Mouse (Mus musculus) liver, embryonic 13.5 days (tissue): ENCODE data around the gene Ubox5. TPM values are rescaled to one million over a fixed set of nuclear protein-coding genes. Genes with fewer than 3 reads are reported as not detected.
A peak's percentile ranks its signal among the peaks of the same experiment; 100 is the strongest.

Experiments used
- ATAC-seq: fragments of 200-750 bp; cut with Nextera tagmentation; 2 replicates; pipeline ENCODE4 v1.8.0; 2017; ENCODE audit warnings: low read depth, mild to moderate bottlenecking, moderate number of reproducible peaks, moderate library complexity
- DNase-seq: peaks from one replicate; pipeline ENCODE4 v3.0.0; 2022
- H3K27ac ChIP-seq: fragments of 300-500 bp; sonication (generic); 2 replicates; pipeline ENCODE4 v1.5.1; 2015; ENCODE audit warnings: moderate library complexity, mild to moderate bottlenecking, inconsistent platforms
- H3K27me3 ChIP-seq: fragments of 300-500 bp; sonication (generic); 2 replicates; pipeline ENCODE4 v1.6.1; 2015; ENCODE audit warnings: mild to moderate bottlenecking, inconsistent platforms
- H3K36me3 ChIP-seq: fragments of 300-500 bp; sonication (generic); 2 replicates; pipeline ENCODE4 v1.6.1; 2015; ENCODE audit warnings: mild to moderate bottlenecking, inconsistent platforms
- H3K4me1 ChIP-seq: fragments of 300-500 bp; sonication (generic); replicated peaks from 2 replicates; pipeline ENCODE4 v1.6.1; 2015; ENCODE audit warnings: inconsistent platforms
- H3K4me2 ChIP-seq: fragments of 300-500 bp; sonication (generic); 2 replicates; pipeline ENCODE4 v1.6.1; 2015; ENCODE audit warnings: inconsistent platforms, mild to moderate bottlenecking, moderate library complexity
- H3K4me3 ChIP-seq: fragments of 300-500 bp; sonication (generic); replicated peaks from 2 replicates; pipeline ENCODE4 v1.5.1; 2015; ENCODE audit warnings: mild to moderate bottlenecking, inconsistent platforms
- H3K9ac ChIP-seq: fragments of 300-500 bp; sonication (generic); 2 replicates; pipeline ENCODE4 v1.6.1; 2015; ENCODE audit warnings: mild to moderate bottlenecking, inconsistent platforms
- H3K9me3 ChIP-seq: fragments of 300-500 bp; sonication (generic); replicated peaks from 2 replicates; pipeline ENCODE4 v1.6.1; 2016; ENCODE audit warnings: inconsistent platforms
- WGBS: fragments of 180-500 bp; shearing (Covaris S2); methylation state at CpG from one replicate; pipeline ENCODE4 v1.1.7; 2015; ENCODE audit not compliant: insufficient replicate concordance; 5-methylcytosine and 5-hydroxymethylcytosine counted together
- polyA plus RNA-seq: library from polyadenylated mRNA; unstranded; fragments of >200 nt; fragmentation: Nextera tagmentation; extraction: Ambion mirVana; gene quantifications from 2 replicates; pipeline ENCODE4 v1.2.1, GENCODE M21; 2015

The Ubox5 gene
- polyA plus RNA-seq, 1 experiment from 2014 or later, result 6.2 TPM

GRCm38 (mm10) chr2:130634006-130634738, 4.3 kb upstream of the Ubox5 start:
- no peaks in the 10 kb centered on the region for H3K9me3 ChIP-seq
- no peaks in the 10 kb centered on the region for H3K36me3 ChIP-seq
- 21% methylated on average over 11 of the region's 14 CpGs for WGBS
- no peak for DNase-seq
- H3K27ac ChIP-seq, result no peak overlapping the region
- H3K4me3 ChIP-seq, result peak overlapping the region; percentile 41
- peak overlapping the region; percentile 58; the same call in 1 of the 2 replicates for H3K4me2 ChIP-seq
- peaks cover 70% of the 10 kb centered on the region for H3K27me3 ChIP-seq
- H3K9ac ChIP-seq, result no peak overlapping the region; the same call in 1 of the 2 replicates
- peaks cover 31% of the 10 kb centered on the region for H3K4me1 ChIP-seq
- no peak for ATAC-seq

- H3K36me3 ChIP-seq, result peaks cover 2% of the 10 kb centered on the region; the same call in 1 of the 2 replicates
- H3K27me3 ChIP-seq, result peaks cover 59% of the 10 kb centered on the region
- DNase-seq (no peak), ATAC-seq (no peak)
- H3K9me3 ChIP-seq, result no peaks in the 10 kb centered on the region
- no peak overlapping the region for H3K9ac ChIP-seq
- WGBS, result 47% methylated on average over 5 of the region's 5 CpGs
- H3K4me1 ChIP-seq, result peaks cover 35% of the 10 kb centered on the region
- no peak overlapping the region for H3K4me2 ChIP-seq
- no peak overlapping the region for H3K27ac ChIP-seq
- no peak overlapping the region for H3K4me3 ChIP-seq
These were observed 3.2 kb upstream of the Ubox5 start for GRCm38 (mm10) chr2:130632887-130633675.

GRCm38 (mm10) chr2:130632416-130632815, 2.6 kb upstream of the Ubox5 start:
- H3K27me3 ChIP-seq, result peaks cover 53% of the 10 kb centered on the region
- no peaks in the 10 kb centered on the region for H3K9me3 ChIP-seq
- DNase-seq (no peak), ATAC-seq (no peak)
- WGBS, result 54% methylated on average over 1 of the region's 1 CpGs
- peaks cover 37% of the 10 kb centered on the region for H3K4me1 ChIP-seq
- H3K4me2 ChIP-seq, result no peak overlapping the region
- H3K36me3 ChIP-seq, result peaks cover 9% of the 10 kb centered on the region
- H3K9ac ChIP-seq, result no peak overlapping the region
- no peak overlapping the region for H3K4me3 ChIP-seq
- no peak overlapping the region for H3K27ac ChIP-seq

- Histone ChIP-seq H3K4me1 (peaks cover 19% of the 10 kb centered on the region), H3K4me3 (peak overlapping the region; percentile 74), H3K27me3 (peaks cover 21% of the 10 kb centered on the region), H3K27ac (peak overlapping the region; percentile 69), H3K4me2 (peak overlapping the region; percentile 87), H3K9me3 (no peaks in the 10 kb centered on the region), H3K36me3 (peaks cover 34% of the 10 kb centered on the region), H3K9ac (peak overlapping the region; percentile 85)
- ATAC-seq (peak; percentile 74), DNase-seq (no peak)
- under 1% methylated on average over 37 of the region's 37 CpGs for WGBS
These were observed 579 bp downstream of the Ubox5 start for GRCm38 (mm10) chr2:130629080-130629838.

GRCm38 (mm10) chr2:130628424-130628823, 1.4 kb downstream of the Ubox5 start:
- Histone ChIP-seq H3K9me3 (no peaks in the 10 kb centered on the region), H3K4me2 (peak overlapping the region; percentile 87), H3K9ac (peak overlapping the region; percentile 85; the same call in 1 of the 2 replicates), H3K4me3 (peak overlapping the region; percentile 74), H3K27ac (no peak overlapping the region), H3K4me1 (peaks cover 19% of the 10 kb centered on the region), H3K27me3 (peaks cover 13% of the 10 kb centered on the region), H3K36me3 (peaks cover 39% of the 10 kb centered on the region)
- WGBS, result 53% methylated on average over 3 of the region's 3 CpGs
- ATAC-seq (no peak), DNase-seq (no peak)

GRCm38 (mm10) chr2:130618972-130619371, 10.9 kb downstream of the Ubox5 start:
- WGBS, result 78% methylated on average over 7 of the region's 7 CpGs
- H3K4me1 ChIP-seq, result peaks cover 2% of the 10 kb centered on the region; the same call in 1 of the 2 replicates
- H3K36me3 ChIP-seq, result peaks cover 65% of the 10 kb centered on the region
- no peak for DNase-seq
- H3K4me2 ChIP-seq, result no peak overlapping the region
- no peak overlapping the region for H3K27ac ChIP-seq
- ATAC-seq, result no peak
- H3K27me3 ChIP-seq, result no peaks in the 10 kb centered on the region
- no peak overlapping the region for H3K9ac ChIP-seq
- no peak overlapping the region for H3K4me3 ChIP-seq
- H3K9me3 ChIP-seq, result no peaks in the 10 kb centered on the region

GRCm38 (mm10) chr2:130613091-130613490, 16.7 kb downstream of the Ubox5 start:
- Histone ChIP-seq H3K27me3 (no peaks in the 10 kb centered on the region), H3K27ac (no peak overlapping the region), H3K4me2 (no peak overlapping the region), H3K9ac (no peak overlapping the region), H3K4me3 (no peak overlapping the region), H3K4me1 (0 out of 2 replicates have a peak, but pooled peaks cover 4% of the 10 kb centered on the region), H3K9me3 (no peaks in the 10 kb centered on the region), H3K36me3 (peaks cover 26% of the 10 kb centered on the region)
- DNase-seq (no peak), ATAC-seq (no peak)
- WGBS, result 50% methylated on average over 3 of the region's 3 CpGs

- Histone ChIP-seq H3K9me3 (no peaks in the 10 kb centered on the region), H3K4me1 (peaks cover 19% of the 10 kb centered on the region), H3K4me3 (no peak overlapping the region), H3K36me3 (peaks cover 67% of the 10 kb centered on the region), H3K9ac (no peak overlapping the region), H3K4me2 (no peak overlapping the region), H3K27me3 (no peaks in the 10 kb centered on the region), H3K27ac (no peak overlapping the region)
- ATAC-seq, result no peak
- WGBS, result 86% methylated on average over 4 of the region's 4 CpGs
- DNase-seq, result no peak
These were observed 27.6 kb downstream of the Ubox5 start for GRCm38 (mm10) chr2:130602195-130602594.

GRCm38 (mm10) chr2:130598399-130598798, 31.4 kb downstream of the Ubox5 start:
- Histone ChIP-seq H3K9me3 (no peaks in the 10 kb centered on the region), H3K27ac (no peak overlapping the region), H3K4me3 (no peak overlapping the region), H3K9ac (no peak overlapping the region), H3K36me3 (peaks cover 72% of the 10 kb centered on the region), H3K4me1 (peaks cover 22% of the 10 kb centered on the region), H3K27me3 (no peaks in the 10 kb centered on the region), H3K4me2 (no peak overlapping the region)
- no peak for DNase-seq
- ATAC-seq, result no peak
- 55% methylated on average over 3 of the region's 3 CpGs for WGBS

GRCm38 (mm10) chr2:130597601-130598010, 32.2 kb downstream of the Ubox5 start:
- DNase-seq, result peak; percentile 16
- Histone ChIP-seq H3K4me2 (no peak overlapping the region), H3K4me1 (peaks cover 22% of the 10 kb centered on the region), H3K9me3 (no peaks in the 10 kb centered on the region), H3K9ac (no peak overlapping the region), H3K4me3 (no peak overlapping the region), H3K27me3 (no peaks in the 10 kb centered on the region), H3K36me3 (peaks cover 64% of the 10 kb centered on the region), H3K27ac (no peak overlapping the region)
- peak; percentile 39 for ATAC-seq
- WGBS, result 20% methylated on average over 1 of the region's 1 CpGs

GRCm38 (mm10) chr2:130595596-130595995, 34.2 kb downstream of the Ubox5 start:
- Histone ChIP-seq H3K27me3 (no peaks in the 10 kb centered on the region), H3K36me3 (peaks cover 62% of the 10 kb centered on the region), H3K4me3 (no peak overlapping the region), H3K27ac (no peak overlapping the region), H3K9ac (no peak overlapping the region), H3K4me1 (peaks cover 22% of the 10 kb centered on the region), H3K4me2 (no peak overlapping the region), H3K9me3 (no peaks in the 10 kb centered on the region)
- DNase-seq (no peak), ATAC-seq (peak; percentile 18; the same call in 1 of the 2 replicates)
- WGBS, result 42% methylated on average over 1 of the region's 1 CpGs
